11 mouse cellular contexts compared by ENCODE assay signal in genomic region chr5:114664750-114665149, GRCm38 (mm10). TPM values are rescaled to one million over a fixed set of nuclear protein-coding genes. Genes with fewer than 3 reads are reported as not detected.
DNase-seq lines count a peak whose midpoint lies in the region; ATAC-seq and TF ChIP-seq lines count a peak whose summit lies in the region.
"Had no signal": no experiment of that assay in that cellular context is flagged by ENCODE, and none has a peak within 500 bp of the region (broad histone marks: within the 10 kb centered on the region; RNA-seq: fewer than 3 reads in every experiment).

No protein-coding gene starts in this region.

- ATAC-seq in Patski = no peak
- ATAC-seq in kidney, embryonic 14.5 days (ENCODE audit: low FRiP score, low TSS enrichment) = peak; percentile 13; the same call in 1 of the 2 replicates
- peak; percentile 44 for ATAC-seq in lung, postnatal 0 days

- TF ChIP-seq CTCF in ES-Bruce4 (IDR thresholded peaks at IDR 0.05; ENCODE audit: low read depth, low read length) = no peak
- TF ChIP-seq CTCF in Patski (IDR thresholded peaks at IDR 0.05) = no peak
- TF ChIP-seq CTCF in lung, postnatal 0 days (IDR thresholded peaks at IDR 0.05) = no peak

- H3K4me1 ChIP-seq in ES-Bruce4 (ENCODE audit: control insufficient read depth, insufficient read depth, low read length) = peaks cover 8% of the 10 kb centered on the region
- no peaks in the 10 kb centered on the region for H3K4me1 ChIP-seq in kidney, embryonic 14.5 days (ENCODE audit: control insufficient read depth, insufficient read depth, low read length)
- no peaks in the 10 kb centered on the region for H3K4me1 ChIP-seq in lung, postnatal 0 days (ENCODE audit: insufficient read depth, low read depth, low read length)

- no peak overlapping the region for H3K4me3 ChIP-seq in ES-Bruce4 (ENCODE audit: low read depth, low read length)
- H3K4me3 ChIP-seq in kidney, embryonic 14.5 days (ENCODE audit: low read length) = no peak overlapping the region
- H3K4me3 ChIP-seq in lung, postnatal 0 days (ENCODE audit: low read depth, low read length) = no peak overlapping the region
- H3K4me3 ChIP-seq: limb, embryonic 12.5 days; megakaryocyte, embryonic 14.5 days had no signal

- CTCF ChIA-PET in Patski (lab: Charles Lee) = interaction anchor here (1.1 to 7.2 kb wide), 4 partner anchors 14 to 39 kb away, joined by 3 to 50 read pairs (median 8); no protein-coding TSS in a partner anchor

- H3K27ac ChIP-seq in ES-Bruce4 (ENCODE audit: insufficient read depth, low read length) = peak overlapping the region; percentile 21
- no peak overlapping the region for H3K27ac ChIP-seq in kidney, embryonic 14.5 days (ENCODE audit: low read depth, low read length)
- no peak overlapping the region for H3K27ac ChIP-seq in lung, postnatal 0 days (ENCODE audit: low read length)
- H3K27ac ChIP-seq: limb, embryonic 12.5 days had no signal

- H3K9ac ChIP-seq in ES-Bruce4 (ENCODE audit: low read depth, poor library complexity, severe bottlenecking) = no peak overlapping the region
- no peak overlapping the region for H3K9ac ChIP-seq in kidney, embryonic 14.5 days (ENCODE audit: low read depth, low read length)
- H3K9ac ChIP-seq in lung, postnatal 0 days (replicated peaks; ENCODE audit: low read depth) = no peak overlapping the region
- H3K9ac ChIP-seq: limb, embryonic 12.5 days had no signal

- WGBS in kidney, embryonic 14.5 days = 59% methylated on average over 7 of the region's 7 CpGs
- WGBS in lung, postnatal 0 days = 36% methylated on average over 7 of the region's 7 CpGs

- no peak overlapping the region for H3K4me2 ChIP-seq in kidney, embryonic 14.5 days (replicated peaks; ENCODE audit: low read depth, low read length)
- no peak overlapping the region for H3K4me2 ChIP-seq in lung, postnatal 0 days (replicated peaks; ENCODE audit: low read depth, low read length)
- H3K4me2 ChIP-seq: limb, embryonic 12.5 days had no signal

- no peaks in the 10 kb centered on the region for H3K9me3 ChIP-seq in ES-Bruce4 (replicated peaks; ENCODE audit: control insufficient read depth, insufficient read depth, low read length, poor library complexity, severe bottlenecking)
- no peaks in the 10 kb centered on the region for H3K9me3 ChIP-seq in kidney, embryonic 14.5 days (ENCODE audit: control insufficient read depth, low read length)
- no peaks in the 10 kb centered on the region for H3K9me3 ChIP-seq in lung, postnatal 0 days (ENCODE audit: low read length)
- H3K9me3 ChIP-seq: limb, embryonic 12.5 days had no signal

- in situ Hi-C loops in Patski (cut with MboI; ENCODE audit: low pct_unique_long_range_greater_than_20kb) = no loop called here

- no peaks in the 10 kb centered on the region for H3K36me3 ChIP-seq in ES-Bruce4 (ENCODE audit: control insufficient read depth, insufficient read depth, low read length, poor library complexity, severe bottlenecking)
- H3K36me3 ChIP-seq in kidney, embryonic 14.5 days (ENCODE audit: control insufficient read depth, insufficient read depth, low read length) = no peaks in the 10 kb centered on the region
- H3K36me3 ChIP-seq in lung, postnatal 0 days (ENCODE audit: insufficient read depth, low read length) = no peaks in the 10 kb centered on the region

- peak; percentile 35 for DNase-seq in Patski (ENCODE audit: low read depth, low spot score)
- DNase-seq in lung, postnatal 0 days (ENCODE audit: low spot score) = peak; percentile 80
- DNase-seq in thymus, adult 18-20 months = no peak
- no peak for DNase-seq in urinary bladder, adult 2 months (ENCODE audit: low spot score)
- DNase-seq in left cerebral cortex, adult 9 months (ENCODE audit: low spot score in 2 of 2) = no peak
- DNase-seq: right cerebral cortex, postnatal 4 days; thymus, postnatal 36 days had no signal

- TF ChIP-seq EP300 in ES-Bruce4 (IDR thresholded peaks at IDR 0.05; ENCODE audit: insufficient read depth, low read depth, low read length) = peak; percentile 76; the same call in 1 of the 2 replicates
- TF ChIP-seq EP300 in lung, postnatal 0 days (IDR thresholded peaks at IDR 0.05) = no peak

- no peaks in the 10 kb centered on the region for H3K27me3 ChIP-seq in ES-Bruce4 (ENCODE audit: control insufficient read depth, insufficient read depth, low read length, poor library complexity, severe bottlenecking)
- H3K27me3 ChIP-seq in Patski = no peaks in the 10 kb centered on the region
- H3K27me3 ChIP-seq in kidney, embryonic 14.5 days (ENCODE audit: control insufficient read depth, insufficient read depth, low read length) = no peaks in the 10 kb centered on the region
- no peaks in the 10 kb centered on the region for H3K27me3 ChIP-seq in lung, postnatal 0 days (replicated peaks; ENCODE audit: insufficient read depth, low read length)

- no peak for TF ChIP-seq POLR2A in ES-Bruce4 (IDR thresholded peaks at IDR 0.05; ENCODE audit: insufficient read depth, low read length)

- POLR2A ChIA-PET in Patski (lab: Charles Lee) = interaction anchor here (0.6 to 1.2 kb wide), 2 partner anchors 9 to 303 kb away, joined by 3 to 4 read pairs; no protein-coding TSS in a partner anchor

RNA-seq across cellular contexts. Expression of gene Trpv4, which starts 6.5 kb away (rescaled TPM):
- 3.9 and 4.2 TPM in 2 replicates for polyA plus RNA-seq in ES-Bruce4 (2011; ENCODE audit: insufficient read depth, insufficient read length, low read depth, missing spikeins)
- 88.3 TPM for polyA plus RNA-seq in Patski (2021)
- 12.8 and 18.6 TPM in 2 replicates for polyA plus RNA-seq in kidney, embryonic 14.5 days (2014; fragmentation: Nextera tagmentation; extraction: Ambion mirVana)
- 2.2 and 3.4 TPM in 2 replicates for polyA plus RNA-seq in lung, postnatal 0 days (2015; fragmentation: Nextera tagmentation; extraction: Ambion mirVana)
- polyA plus RNA-seq in urinary bladder, adult 2 months (2012; rRNA removed) = 58.9 and 66.3 TPM in 2 replicates

RNA-seq across cellular contexts. Expression of gene Gltp, which starts 26.0 kb away (rescaled TPM):
- 60.0 and 61.9 TPM in 2 replicates for polyA plus RNA-seq in ES-Bruce4 (2011; ENCODE audit: insufficient read depth, insufficient read length, low read depth, missing spikeins)
- 61.4 TPM for polyA plus RNA-seq in Patski (2021)
- polyA plus RNA-seq in kidney, embryonic 14.5 days (2014; fragmentation: Nextera tagmentation; extraction: Ambion mirVana) = 42.6 and 64.5 TPM in 2 replicates
- 88.2 and 89.4 TPM in 2 replicates for polyA plus RNA-seq in lung, postnatal 0 days (2015; fragmentation: Nextera tagmentation; extraction: Ambion mirVana)
- polyA plus RNA-seq in urinary bladder, adult 2 months (2012; rRNA removed) = 172 and 192 TPM in 2 replicates

RNA-seq across cellular contexts. Expression of gene Tchp, which starts 42.8 kb away (rescaled TPM):
- polyA plus RNA-seq in ES-Bruce4 (2011; ENCODE audit: insufficient read depth, insufficient read length, low read depth, missing spikeins) (11.2 and 11.5 TPM in 2 replicates), Patski (2021) (24.5 TPM)
- polyA plus RNA-seq in kidney, embryonic 14.5 days (2014; fragmentation: Nextera tagmentation; extraction: Ambion mirVana) = 10.0 and 18.5 TPM in 2 replicates
- polyA plus RNA-seq in lung, postnatal 0 days (2015; fragmentation: Nextera tagmentation; extraction: Ambion mirVana) = 9.4 and 10.0 TPM in 2 replicates
- polyA plus RNA-seq in urinary bladder, adult 2 months (2012; rRNA removed) = 24.0 and 24.4 TPM in 2 replicates

Comparison
In these comparisons a context has a peak if more than half of its experiments do, and no peak if none do; other contexts are left out.
1. DNase-seq: peak in Patski (single experiment) and lung, postnatal 0 days (single experiment); none in thymus, adult 18-20 months (0 of 2), urinary bladder, adult 2 months (single experiment) and left cerebral cortex, adult 9 months (0 of 2).